Mouse (Mus musculus) hindbrain, embryonic 11.5 days (tissue): ENCODE measurements around the gene Rbbp5. TPM values are rescaled to one million over a fixed set of nuclear protein-coding genes. Genes with fewer than 3 reads are reported as not detected.

Experiments used
- polyA plus RNA-seq: library from polyadenylated mRNA; unstranded; fragments of >200 nt; fragmentation: Nextera tagmentation; extraction: Ambion mirVana; gene quantifications from 2 replicates; pipeline ENCODE4 v1.2.1, GENCODE M21; 2014

The Rbbp5 gene
- polyA plus RNA-seq, 1 experiment from 2014 or later = 58.5 TPM

Other genes with a start within 250 kb of the Rbbp5 start
- gene Gm10188, start 247.6 kb upstream of the Rbbp5 start, polyA plus RNA-seq = not detected in 2 replicates
- 2.9 and 3.0 TPM in 2 replicates for gene Klhdc8a, start 178.7 kb upstream of the Rbbp5 start, polyA plus RNA-seq
- 33.1 and 39.3 TPM in 2 replicates for gene Nuak2, start 161.2 kb upstream of the Rbbp5 start, polyA plus RNA-seq
- 12.0 and 14.1 TPM in 2 replicates for gene Tmcc2, start 86.1 kb upstream of the Rbbp5 start, polyA plus RNA-seq
- 11.5 and 12.3 TPM in 2 replicates for gene Dstyk, start 59.8 kb upstream of the Rbbp5 start, polyA plus RNA-seq
- 1.3 TPM in 2 replicates for gene Tmem81, start 28.9 kb downstream of the Rbbp5 start, polyA plus RNA-seq
- gene Cntn2, start 65.9 kb downstream of the Rbbp5 start, polyA plus RNA-seq = 45.9 and 68.9 TPM in 2 replicates